In the genomic region with DNA sequence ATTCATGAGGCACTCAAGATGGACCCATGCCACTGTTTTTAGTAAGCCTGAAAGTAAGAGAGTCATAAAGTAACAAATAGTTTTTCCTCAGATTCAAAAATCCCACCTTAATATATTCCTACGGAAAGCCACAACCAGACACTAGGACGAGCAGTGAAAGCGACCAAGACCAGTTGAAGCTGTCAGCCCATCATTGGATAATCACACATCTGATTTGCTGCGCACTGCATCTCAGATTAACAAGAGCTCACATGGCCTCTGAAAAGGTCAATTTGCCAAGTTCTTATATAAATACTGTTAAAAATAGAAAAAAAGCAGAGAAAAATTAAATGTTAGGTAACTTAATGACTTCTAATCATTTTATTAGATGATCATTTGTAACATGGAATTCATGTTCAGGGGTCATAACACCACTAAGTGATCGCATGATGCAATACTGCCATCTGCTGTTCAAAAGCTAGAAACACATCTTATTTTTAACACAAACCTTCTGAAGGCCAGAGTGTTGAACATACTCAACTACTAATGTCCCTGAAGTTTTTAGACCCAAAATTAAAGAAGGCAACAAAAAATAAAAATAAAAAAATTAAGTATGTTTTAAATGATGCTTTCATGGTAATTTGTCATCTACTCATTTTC, we compare ENCODE assay signal across 9 mouse cellular contexts. TPM values are rescaled to one million over a fixed set of nuclear protein-coding genes. Genes with fewer than 3 reads are reported as not detected.
DNase-seq lines count a peak whose midpoint lies in the region; ATAC-seq lines count a peak whose summit lies in the region.
"Had no signal": no experiment of that assay in that cellular context is flagged by ENCODE, and none has a peak within 500 bp of the region (broad histone marks: within the 10 kb centered on the region; RNA-seq: fewer than 3 reads in every experiment).

No protein-coding gene starts in this region.

- peaks cover 10% of the 10 kb centered on the region for H3K4me1 ChIP-seq in forebrain, embryonic 12.5 days
- H3K4me1 ChIP-seq in forebrain, embryonic 11.5 days (replicated peaks; ENCODE audit: control insufficient read depth, insufficient read depth, low read length) = no peaks in the 10 kb centered on the region
- H3K4me1 ChIP-seq in lung, embryonic 16.5 days (replicated peaks; ENCODE audit: control insufficient read depth, insufficient read depth, low read length) = no peaks in the 10 kb centered on the region

- ATAC-seq in forebrain, embryonic 12.5 days (ENCODE audit: low FRiP score) = peak; percentile 60; the same call in 1 of the 2 replicates
- ATAC-seq in forebrain, embryonic 11.5 days (replicated peaks; ENCODE audit: low FRiP score) = no peak
- peak; percentile 38; the same call in 1 of the 2 replicates for ATAC-seq in lung, embryonic 16.5 days (ENCODE audit: low read depth)

- H3K9me3 ChIP-seq in forebrain, embryonic 12.5 days = no peaks in the 10 kb centered on the region
- no peaks in the 10 kb centered on the region for H3K9me3 ChIP-seq in forebrain, embryonic 11.5 days (ENCODE audit: control insufficient read depth, low read length)
- no peaks in the 10 kb centered on the region for H3K9me3 ChIP-seq in lung, embryonic 16.5 days (ENCODE audit: control insufficient read depth, low read length)
- H3K9me3 ChIP-seq: neural tube, embryonic 13.5 days had no signal

- H3K9ac ChIP-seq in forebrain, embryonic 12.5 days = no peak overlapping the region
- H3K9ac ChIP-seq in forebrain, embryonic 11.5 days (ENCODE audit: low read length) = no peak overlapping the region
- no peak overlapping the region for H3K9ac ChIP-seq in lung, embryonic 16.5 days (ENCODE audit: low read length)
- H3K9ac ChIP-seq: neural tube, embryonic 13.5 days had no signal

- no peaks in the 10 kb centered on the region for H3K27me3 ChIP-seq in forebrain, embryonic 12.5 days
- H3K27me3 ChIP-seq in forebrain, embryonic 11.5 days (ENCODE audit: control insufficient read depth, insufficient read depth, low read length) = no peaks in the 10 kb centered on the region
- no peaks in the 10 kb centered on the region for H3K27me3 ChIP-seq in lung, embryonic 16.5 days (ENCODE audit: control insufficient read depth, insufficient read depth, low read depth, low read length)
- H3K27me3 ChIP-seq: neural tube, embryonic 13.5 days had no signal

- no peak for DNase-seq in forebrain, embryonic 11.5 days (ENCODE audit: low spot score)
- DNase-seq in lung, postnatal 14 days = no peak
- peak; percentile 68 for DNase-seq in forelimb bud, embryonic 11.5 days (ENCODE audit: low read depth, low spot score)
- DNase-seq in retina, embryonic 14.5 days (ENCODE audit: low spot score) = peak; percentile 84
- DNase-seq in spleen, postnatal 4 days (ENCODE audit: low spot score in 2 of 2) = no peak
- DNase-seq in layer of hippocampus, postnatal 10 days (ENCODE audit: low spot score in 2 of 2) = no peak

- H3K4me2 ChIP-seq in forebrain, embryonic 12.5 days = no peak overlapping the region
- H3K4me2 ChIP-seq in forebrain, embryonic 11.5 days (ENCODE audit: low read depth, low read length, severe bottlenecking) = no peak overlapping the region
- H3K4me2 ChIP-seq in lung, embryonic 16.5 days (ENCODE audit: low read depth, low read length) = no peak overlapping the region
- H3K4me2 ChIP-seq: neural tube, embryonic 13.5 days had no signal

- H3K27ac ChIP-seq in forebrain, embryonic 12.5 days = no peak overlapping the region
- no peak overlapping the region for H3K27ac ChIP-seq in forebrain, embryonic 11.5 days (ENCODE audit: low read depth, low read length)
- H3K27ac ChIP-seq in lung, embryonic 16.5 days (ENCODE audit: low read length) = no peak overlapping the region
- H3K27ac ChIP-seq: neural tube, embryonic 13.5 days had no signal

- WGBS in forebrain, embryonic 12.5 days = 56% methylated on average over 5 of the region's 5 CpGs
- 65% methylated on average over 5 of the region's 5 CpGs for WGBS in forebrain, embryonic 11.5 days
- WGBS in lung, embryonic 16.5 days = 50% methylated on average over 5 of the region's 5 CpGs

- H3K36me3 ChIP-seq in forebrain, embryonic 12.5 days (replicated peaks) = peaks cover 9% of the 10 kb centered on the region
- no peaks in the 10 kb centered on the region for H3K36me3 ChIP-seq in forebrain, embryonic 11.5 days (ENCODE audit: control insufficient read depth, insufficient read depth, low read length)
- H3K36me3 ChIP-seq in lung, embryonic 16.5 days (ENCODE audit: control insufficient read depth, insufficient read depth, low read length) = peaks cover 2% of the 10 kb centered on the region; the same call in 1 of the 2 replicates

- no peak overlapping the region for H3K4me3 ChIP-seq in forebrain, embryonic 12.5 days (replicated peaks)
- no peak overlapping the region for H3K4me3 ChIP-seq in forebrain, embryonic 11.5 days (ENCODE audit: low read depth, low read length)
- H3K4me3 ChIP-seq in lung, embryonic 16.5 days (ENCODE audit: low read length) = no peak overlapping the region
- H3K4me3 ChIP-seq: neural tube, embryonic 13.5 days had no signal

RNA-seq across cellular contexts. Expression of a gene that starts 16.9 kb away (rescaled TPM):
- 33.9 and 37.2 TPM in 2 replicates for polyA plus RNA-seq in forebrain, embryonic 12.5 days (2016; fragmentation: Nextera tagmentation; extraction: Ambion mirVana)
- 37.5 and 38.9 TPM in 2 replicates for polyA plus RNA-seq in forebrain, embryonic 11.5 days (2014; fragmentation: Nextera tagmentation; extraction: Ambion mirVana)
- polyA plus RNA-seq in lung, embryonic 16.5 days (2015; fragmentation: Nextera tagmentation; extraction: Ambion mirVana) = 32.1 and 32.5 TPM in 2 replicates
- total RNA-seq in layer of hippocampus, postnatal 10 days (2021) = 10 to 100 TPM; 17.4 to 17.5 TPM

Comparison
In these comparisons a context has a peak if more than half of its experiments do, and no peak if none do; other contexts are left out.
1. DNase-seq: peak in forelimb bud, embryonic 11.5 days (single experiment) and retina, embryonic 14.5 days (single experiment); none in forebrain, embryonic 11.5 days (single experiment), lung, postnatal 14 days (single experiment), spleen, postnatal 4 days (0 of 2) and layer of hippocampus, postnatal 10 days (0 of 2).